Mouse (Mus musculus) adipocyte (in vitro differentiated cells): ENCODE results near the gene Gm5737.

ENCODE experiments used
- DNase-seq: peaks from one replicate; pipeline ENCODE4 v3.0.0-alpha.2; 2016; ENCODE audit warnings: low spot score

The Gm5737 gene

GRCm38 (mm10) chr7:120811834-120812415 lies at the start of gene Gm5737:
TSS of gene Gm5737 (plus strand) at chr7:120812365.
- no peak for DNase-seq

- no peak for DNase-seq
Measured at GRCm38 (mm10) chr7:120767369-120767768, 44.8 kb upstream of the Gm5737 start.

- no peak for DNase-seq
Measured at GRCm38 (mm10) chr7:120771389-120771788, 40.8 kb upstream of the Gm5737 start.

GRCm38 (mm10) chr7:120778012-120778411 lies 34.2 kb upstream of the Gm5737 start:
- DNase-seq = no peak

- DNase-seq = no peak
Measured at GRCm38 (mm10) chr7:120795544-120795943, 16.6 kb upstream of the Gm5737 start.

GRCm38 (mm10) chr7:120796369-120796768 lies 15.8 kb upstream of the Gm5737 start:
- peak; percentile 5 for DNase-seq

- DNase-seq = no peak
Measured at GRCm38 (mm10) chr7:120803268-120803667, 8.9 kb upstream of the Gm5737 start.

- no peak for DNase-seq
Measured at GRCm38 (mm10) chr7:120809705-120810104, 2.5 kb upstream of the Gm5737 start.

GRCm38 (mm10) chr7:120817552-120817951 lies 5.4 kb downstream of the Gm5737 start:
- no peak for DNase-seq

- DNase-seq = no peak
Measured at GRCm38 (mm10) chr7:120819386-120819785, 7.2 kb downstream of the Gm5737 start.

GRCm38 (mm10) chr7:120823248-120823647 lies 11.1 kb downstream of the Gm5737 start:
- DNase-seq = peak; percentile 78

- DNase-seq = no peak
Measured at GRCm38 (mm10) chr7:120825097-120825496, 12.9 kb downstream of the Gm5737 start.

GRCm38 (mm10) chr7:120826408-120826807 lies 14.2 kb downstream of the Gm5737 start:
- DNase-seq = peak; percentile 31

GRCm38 (mm10) chr7:120830431-120831381 lies 18.5 kb downstream of the Gm5737 start:
- no peak for DNase-seq

- no peak for DNase-seq
Measured at GRCm38 (mm10) chr7:120834426-120834825, 22.3 kb downstream of the Gm5737 start.

- DNase-seq = peak; percentile 76
Measured at GRCm38 (mm10) chr7:120834863-120835372, 22.8 kb downstream of the Gm5737 start.

GRCm38 (mm10) chr7:120835449-120836359 lies 23.5 kb downstream of the Gm5737 start:
- DNase-seq = peak; percentile 92

GRCm38 (mm10) chr7:120836361-120836760 lies 24.2 kb downstream of the Gm5737 start:
- no peak for DNase-seq

- no peak for DNase-seq
Measured at GRCm38 (mm10) chr7:120838436-120839160, 26.4 kb downstream of the Gm5737 start.

GRCm38 (mm10) chr7:120839786-120840185 lies 27.6 kb downstream of the Gm5737 start:
- no peak for DNase-seq

GRCm38 (mm10) chr7:120842345-120843036 lies 30.3 kb downstream of the Gm5737 start, which contains the start of gene Eef2k:
TSS of gene Eef2k (plus strand) at chr7:120842831.
- peak; percentile 84 for DNase-seq
